In the genomic region with DNA sequence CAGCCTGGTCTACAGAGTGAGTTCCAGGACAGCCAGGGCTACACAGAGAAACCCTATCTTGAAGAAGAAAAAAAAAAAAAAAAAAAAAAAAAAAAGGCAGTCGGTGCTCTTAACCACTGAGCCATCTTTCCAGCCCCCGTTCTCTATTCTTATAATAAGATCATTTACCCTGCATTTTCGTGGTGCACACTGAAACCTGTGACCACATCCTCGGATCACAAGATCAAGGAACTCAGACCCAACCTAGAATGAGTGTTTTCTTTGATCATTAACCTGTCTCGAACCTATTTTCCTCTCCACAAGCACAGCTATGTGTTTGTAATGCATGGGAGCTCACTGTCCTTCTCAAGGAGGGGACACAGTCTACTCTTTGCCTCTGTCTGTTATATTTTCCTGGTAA, we compare ENCODE assay signal across 20 mouse cellular contexts. TPM values are rescaled to one million over a fixed set of nuclear protein-coding genes. Genes with fewer than 3 reads are reported as not detected.
DNase-seq lines count a peak whose midpoint lies in the region; ATAC-seq and TF ChIP-seq lines count a peak whose summit lies in the region.
"Had no signal": no experiment of that assay in that cellular context is flagged by ENCODE, and none has a peak within 500 bp of the region (broad histone marks: within the 10 kb centered on the region; RNA-seq: fewer than 3 reads in every experiment).

No protein-coding gene starts in this region.

- no peaks in the 10 kb centered on the region for H3K27me3 ChIP-seq in MEL (ENCODE audit: control insufficient read depth in 1 of 2, insufficient read depth in 2 of 2, low read length in 2 of 2)
- H3K27me3 ChIP-seq in heart, adult 2 months (ENCODE audit: control insufficient read depth, insufficient read depth, low read length): no peaks in the 10 kb centered on the region
- H3K27me3 ChIP-seq: CH12.LX; forebrain, embryonic 13.5 days; heart, embryonic 13.5 days; hindbrain, embryonic 15.5 days had no signal

- no peaks in the 10 kb centered on the region for H3K9me3 ChIP-seq in MEL (replicated peaks; ENCODE audit: insufficient read depth, low read length)
- H3K9me3 ChIP-seq: embryonic facial prominence, embryonic 10.5 days; forebrain, embryonic 13.5 days; heart, embryonic 13.5 days; hindbrain, embryonic 15.5 days had no signal

- peak; percentile 44 for DNase-seq in thymus, postnatal 14 days
- no peak for DNase-seq in thymus, postnatal 4 days
- DNase-seq in MEL (ENCODE audit: low read depth, low spot score): no peak
- DNase-seq in embryo, embryonic 11 days: no peak
- no peak for DNase-seq in heart, adult 2 months
- DNase-seq in frontal cortex, postnatal 25 days (ENCODE audit: low spot score in 2 of 2): no peak
- DNase-seq: adrenal gland, postnatal 25 days; cerebellum, adult 18-20 months; cerebellum, adult 9-11 months; cerebellum, postnatal 36 days; forebrain, postnatal 0 days; gastrocnemius, adult 2 months; gastrocnemius, postnatal 25 days; heart, postnatal 36 days had no signal

- H3K36me3 ChIP-seq in MEL (ENCODE audit: control insufficient read depth in 1 of 2, insufficient read depth in 2 of 2, low read length in 2 of 2): peaks cover 0 to 11% of the 10 kb centered on the region in 2 experiments; a peak in 2 of 4 replicates
- no peaks in the 10 kb centered on the region for H3K36me3 ChIP-seq in heart, adult 2 months (ENCODE audit: control insufficient read depth, insufficient read depth, low read length)
- H3K36me3 ChIP-seq: embryonic facial prominence, embryonic 10.5 days; heart, embryonic 13.5 days; hindbrain, embryonic 15.5 days had no signal

- H3K79me2 ChIP-seq in MEL (ENCODE audit: control insufficient read depth, insufficient read depth, low read length, poor library complexity): no peaks in the 10 kb centered on the region
- H3K79me2 ChIP-seq in heart, adult 2 months (replicated peaks; ENCODE audit: control insufficient read depth, insufficient read depth, low read length): no peaks in the 10 kb centered on the region

- H3K4me1 ChIP-seq in MEL (ENCODE audit: control insufficient read depth in 1 of 2, insufficient read depth in 2 of 2, low read length in 2 of 2): peaks cover 0 to 14% of the 10 kb centered on the region in 2 experiments; a peak in 3 of 4 replicates
- no peaks in the 10 kb centered on the region for H3K4me1 ChIP-seq in heart, adult 2 months (ENCODE audit: control insufficient read depth, insufficient read depth, low read length)
- H3K4me1 ChIP-seq: embryonic facial prominence, embryonic 10.5 days; forebrain, embryonic 13.5 days; heart, embryonic 13.5 days; hindbrain, embryonic 15.5 days had no signal

- H3K4me3 ChIP-seq in MEL (ENCODE audit: control insufficient read depth in 1 of 2, insufficient read depth in 1 of 2, low read depth in 2 of 2, low read length in 2 of 2): no peak overlapping the region
- H3K4me3 ChIP-seq in heart, adult 2 months: no peak overlapping the region
- H3K4me3 ChIP-seq: embryonic facial prominence, embryonic 10.5 days; forebrain, embryonic 13.5 days; gastrocnemius, adult 2 months; heart, embryonic 13.5 days; hindbrain, embryonic 15.5 days had no signal

- intact Hi-C loops in heart, adult 2 months (cut with DNase I): no loop called here

- no peak for TF ChIP-seq POLR2A in MEL (IDR thresholded peaks at IDR 0.05; ENCODE audit: control insufficient read depth in 1 of 2, insufficient read depth in 1 of 2, low read depth in 1 of 2, low read length in 2 of 2, poor library complexity in 1 of 2)
- TF ChIP-seq POLR2A in heart, adult 2 months (IDR thresholded peaks at IDR 0.05; ENCODE audit: insufficient read depth, low read depth, low read length): no peak

- TF ChIP-seq CTCF in MEL (IDR thresholded peaks at IDR 0.05 in 2 of 3, conservative IDR thresholded peaks at IDR 0.05 in 1 of 3; ENCODE audit: control insufficient read depth in 1 of 3, insufficient read depth in 1 of 3, low read depth in 2 of 3, low read length in 3 of 3, poor library complexity in 1 of 3, severe bottlenecking in 1 of 3): no peak
- no peak for TF ChIP-seq CTCF in heart, adult 2 months (IDR thresholded peaks at IDR 0.05)

- WGBS in heart, adult 2 months: 70% methylated on average over 5 of the region's 5 CpGs

- ATAC-seq in inflammation-experienced regulatory T-cells, adult 6 months: peak; percentile 97
- ATAC-seq: forebrain, embryonic 13.5 days; forebrain, postnatal 0 days had no signal

- no peak for TF ChIP-seq EP300 in MEL (IDR thresholded peaks at IDR 0.05; ENCODE audit: low read depth in 1 of 2, low read length in 2 of 2)
- no peak for TF ChIP-seq EP300 in heart, adult 2 months (IDR thresholded peaks at IDR 0.05; ENCODE audit: insufficient read depth, low read depth, low read length)

- no peak overlapping the region for H3K9ac ChIP-seq in MEL (ENCODE audit: control insufficient read depth, low read depth, low read length, poor library complexity, severe bottlenecking)
- no peak overlapping the region for H3K9ac ChIP-seq in heart, adult 2 months (ENCODE audit: low read depth, low read length)
- H3K9ac ChIP-seq: forebrain, embryonic 13.5 days; forebrain, postnatal 0 days; heart, embryonic 13.5 days; hindbrain, embryonic 15.5 days had no signal

- no peak for TF ChIP-seq RAD21 in MEL (IDR thresholded peaks at IDR 0.05; ENCODE audit: low read depth, low read length)

- H3K27ac ChIP-seq in MEL (ENCODE audit: control insufficient read depth, low read depth, low read length): no peak overlapping the region
- no peak overlapping the region for H3K27ac ChIP-seq in heart, adult 2 months
- H3K27ac ChIP-seq: embryonic facial prominence, embryonic 10.5 days; forebrain, embryonic 13.5 days; gastrocnemius, adult 2 months; heart, embryonic 13.5 days; hindbrain, embryonic 15.5 days had no signal

TF ChIP-seq in MEL, 35 proteins besides CTCF, POLR2A, EP300 and RAD21:
- TF ChIP-seq ZNF384 (IDR thresholded peaks at IDR 0.05; ENCODE audit: low read depth, low read length) (0 out of 2 replicates have a peak, but pooled peaks have one; percentile 15), TCF12 (IDR thresholded peaks at IDR 0.05; ENCODE audit: low read depth, low read length) (no peak)
TF ChIP-seq in MEL: peak in this region for 1.

RNA-seq across cellular contexts. Expression of a gene that starts 13.0 kb away (rescaled TPM):
- 9.4 and 12.6 TPM in 2 replicates for total RNA-seq in MEL (2012; rRNA removed)
- polyA plus RNA-seq in MEL (2012; ENCODE audit: insufficient read depth in 1 of 2, insufficient read length in 2 of 2, low read depth in 1 of 2, low replicate concordance in 2 of 2, missing spikeins in 1 of 2): 10 to 100 TPM in 1 of 2 experiments, not detected in 1; 10.8 TPM
- under 1 TPM in 2 of 3 experiments, not detected in 1; 0.74 to 0.92 TPM for polyA plus RNA-seq in inflammation-experienced regulatory T-cells, adult 6 months (2017; shearing (Covaris generic))
- 10 to 100 TPM; 17.7 to 24.9 TPM for total RNA-seq in heart, adult 2 months (2021)
- polyA plus RNA-seq in heart, adult 2 months (2012; rRNA removed): 12.5 and 20.9 TPM in 2 replicates

RNA-seq across cellular contexts. Expression of a gene that starts 40.1 kb away (rescaled TPM):
- 43.8 and 49.5 TPM in 2 replicates for total RNA-seq in MEL (2012; rRNA removed)
- 10 to 100 TPM in 1 of 2 experiments, not detected in 1; 75.1 TPM for polyA plus RNA-seq in MEL (2012; ENCODE audit: insufficient read depth in 1 of 2, insufficient read length in 2 of 2, low read depth in 1 of 2, low replicate concordance in 2 of 2, missing spikeins in 1 of 2)
- polyA plus RNA-seq in inflammation-experienced regulatory T-cells, adult 6 months (2017; shearing (Covaris generic)): 10 to 100 TPM; 24.0 to 30.6 (median 29.7) TPM
- total RNA-seq in heart, adult 2 months (2021): 10 to 100 TPM; 41.0 to 44.8 TPM
- 18.2 and 27.3 TPM in 2 replicates for polyA plus RNA-seq in heart, adult 2 months (2012; rRNA removed)

RNA-seq across cellular contexts. Expression of a gene that starts 40.3 kb away (rescaled TPM):
- total RNA-seq in MEL (2012; rRNA removed): 3.6 and 6.9 TPM in 2 replicates
- 1 to 10 TPM in 1 of 2 experiments, not detected in 1; 4.2 TPM for polyA plus RNA-seq in MEL (2012; ENCODE audit: insufficient read depth in 1 of 2, insufficient read length in 2 of 2, low read depth in 1 of 2, low replicate concordance in 2 of 2, missing spikeins in 1 of 2)
- 1 to 10 TPM in 1 of 3 experiments, under 1 TPM in 2; 0.21 to 1.3 (median 0.72) TPM for polyA plus RNA-seq in inflammation-experienced regulatory T-cells, adult 6 months (2017; shearing (Covaris generic))
- 10 to 100 TPM; 10.4 to 11.7 TPM for total RNA-seq in heart, adult 2 months (2021)
- polyA plus RNA-seq in heart, adult 2 months (2012; rRNA removed): 10.6 and 11.4 TPM in 2 replicates

RNA-seq across cellular contexts. Expression of a gene that starts 55.5 kb away (rescaled TPM):
- total RNA-seq in MEL (2012; rRNA removed): 22.9 and 23.3 TPM in 2 replicates
- 10 to 100 TPM in 1 of 2 experiments, not detected in 1; 70.8 TPM for polyA plus RNA-seq in MEL (2012; ENCODE audit: insufficient read depth in 1 of 2, insufficient read length in 2 of 2, low read depth in 1 of 2, low replicate concordance in 2 of 2, missing spikeins in 1 of 2)
- polyA plus RNA-seq in inflammation-experienced regulatory T-cells, adult 6 months (2017; shearing (Covaris generic)): 100 to 1,000 TPM in 1 of 3 experiments, 10 to 100 TPM in 2; 75.0 to 116 (median 93.2) TPM
- total RNA-seq in heart, adult 2 months (2021): 10 to 100 TPM; 13.9 to 17.5 TPM
- polyA plus RNA-seq in heart, adult 2 months (2012; rRNA removed): 30.1 and 40.1 TPM in 2 replicates
